Mouse (Mus musculus) brain, adult 10 weeks (tissue): Measurements from ENCODE around the gene Vgll2. TPM values are rescaled to one million over a fixed set of nuclear protein-coding genes. Genes with fewer than 3 reads are reported as not detected.

Experiments
- polyA plus RNA-seq: library from polyadenylated mRNA; stranded (reverse); fragments of 350-450 nt; fragmentation: Illumina TruSeq; extraction: RNeasy Lipid Tissue Mini Kit (QIAGEN cat#74804); gene quantifications from one replicate; pipeline ENCODE4 v1.2.3, GENCODE M21; 2015; ENCODE audit warnings: low read depth, low replicate concordance

Vgll2 gene
- polyA plus RNA-seq = not detected

DNA sequence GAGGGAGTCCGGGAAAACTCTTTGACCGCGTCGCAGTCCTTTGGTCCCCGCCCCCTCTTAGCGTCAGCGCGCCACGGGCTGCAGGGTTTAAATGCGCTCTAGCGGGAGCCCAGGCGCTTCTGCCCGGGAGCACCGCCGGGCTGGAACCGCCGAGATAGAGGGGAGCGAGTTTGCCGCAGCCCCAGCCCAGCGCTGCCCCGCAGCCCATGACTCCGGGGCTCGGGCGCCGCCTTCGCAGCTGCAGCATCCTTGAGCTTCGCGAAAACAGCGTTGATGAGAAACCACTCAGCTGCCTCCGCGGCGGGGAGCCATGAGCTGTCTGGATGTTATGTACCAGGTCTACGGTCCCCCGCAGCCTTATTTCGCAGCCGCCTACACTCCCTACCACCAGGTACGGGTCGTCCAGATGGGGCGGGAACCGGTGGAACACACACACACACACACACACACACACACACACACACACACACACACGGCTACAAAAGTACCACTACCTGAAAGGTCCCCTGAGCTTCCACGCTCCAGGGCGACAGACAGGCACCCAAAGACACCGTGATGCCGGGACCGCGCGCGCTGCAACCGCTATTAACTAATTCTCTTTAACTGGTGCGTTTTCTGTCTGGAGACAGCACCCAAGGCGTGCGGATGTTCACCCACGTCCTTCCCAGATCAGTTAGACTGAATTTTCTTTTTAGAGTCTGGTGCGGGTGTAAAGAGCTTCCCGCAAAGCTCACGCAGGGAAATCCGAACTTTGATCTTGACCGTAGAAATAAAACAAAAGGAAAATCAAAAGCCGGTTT, at the start of gene Vgll2:
Gene Vgll2, plus strand, starts transcription at position 90 of the 800 bp plus-strand sequence.

Other genes with a start within 250 kb of the Vgll2 start
- gene Ros1, start 172.7 kb downstream of the Vgll2 start, polyA plus RNA-seq = not detected
- 10.7 TPM for gene Dcbld1, start 211.1 kb downstream of the Vgll2 start, polyA plus RNA-seq